ENCODE assay signal across 8 mouse cellular contexts in the genomic region with DNA sequence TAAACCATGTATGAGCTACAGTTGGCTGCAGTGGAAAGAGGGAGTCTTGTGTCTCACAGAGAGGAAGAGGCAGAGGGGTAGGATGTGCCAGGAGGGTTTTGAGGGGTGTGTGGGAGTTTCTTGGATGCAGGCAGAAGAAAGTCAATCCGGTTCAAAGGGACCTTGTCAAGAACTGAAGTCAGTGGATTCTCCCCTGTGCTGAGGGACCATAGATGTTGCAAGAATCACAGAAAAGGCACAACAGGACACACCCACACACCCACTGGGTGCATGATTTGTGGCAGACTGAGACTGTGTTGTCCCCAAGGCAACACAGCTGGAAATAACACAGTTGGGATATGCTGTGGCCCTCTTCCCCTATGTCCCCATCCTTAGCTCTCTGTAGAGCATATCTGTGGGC.
DNase-seq lines count a peak whose midpoint lies in the region; ATAC-seq and TF ChIP-seq lines count a peak whose summit lies in the region.
"Had no signal": no experiment of that assay in that cellular context is flagged by ENCODE, and none has a peak within 500 bp of the region (broad histone marks: within the 10 kb centered on the region; RNA-seq: fewer than 3 reads in every experiment).

No protein-coding gene starts in this region.

- H3K9me3 ChIP-seq in liver, postnatal 0 days (ENCODE audit: low read length): peaks cover 4% of the 10 kb centered on the region; the same call in 1 of the 2 replicates
- no peaks in the 10 kb centered on the region for H3K9me3 ChIP-seq in hindbrain, embryonic 15.5 days
- H3K9me3 ChIP-seq: lung, embryonic 15.5 days had no signal

- DNase-seq in liver, postnatal 0 days: no peak
- DNase-seq in liver: no peak
- DNase-seq in fat pad, adult 2 months (ENCODE audit: extremely low read depth, low read depth, low spot score): peak; percentile 99
- DNase-seq in urinary bladder, adult 18-20 months (ENCODE audit: low spot score in 2 of 2): no peak
- no peak for DNase-seq in layer of hippocampus, postnatal 36 days

- no peaks in the 10 kb centered on the region for H3K27me3 ChIP-seq in liver, postnatal 0 days (ENCODE audit: insufficient read depth, low read length)
- H3K27me3 ChIP-seq in hindbrain, embryonic 15.5 days: no peaks in the 10 kb centered on the region
- H3K27me3 ChIP-seq: lung, embryonic 15.5 days had no signal

- H3K27ac ChIP-seq in liver, postnatal 0 days (ENCODE audit: low read depth): no peak overlapping the region
- 0 out of 2 replicates have a peak overlapping the region, but pooled peaks have one; percentile 20 for H3K27ac ChIP-seq in hindbrain, embryonic 15.5 days (replicated peaks)
- peak overlapping the region; percentile 52 for H3K27ac ChIP-seq in olfactory bulb, adult 2 months (ENCODE audit: insufficient read depth, low read depth, low read length)
- H3K27ac ChIP-seq: lung, embryonic 15.5 days had no signal

- no peak for TF ChIP-seq CTCF in liver, postnatal 0 days (IDR thresholded peaks at IDR 0.05; ENCODE audit: low read depth)
- no peak for TF ChIP-seq CTCF in olfactory bulb, adult 2 months (IDR thresholded peaks at IDR 0.05; ENCODE audit: insufficient read depth, low read depth, low read length)

- WGBS in liver, postnatal 0 days (ENCODE audit: insufficient replicate concordance): 59% methylated on average over 1 of the region's 1 CpGs
- WGBS in hindbrain, embryonic 15.5 days: 74% methylated on average over 1 of the region's 1 CpGs
- 34% methylated on average over 1 of the region's 1 CpGs for WGBS in olfactory bulb, adult 2 months

- ATAC-seq in liver, postnatal 0 days: peak; percentile 47
- ATAC-seq in hindbrain, embryonic 15.5 days (ENCODE audit: low FRiP score, low read depth): no peak

- H3K4me3 ChIP-seq in liver, postnatal 0 days (ENCODE audit: low read depth, low read length): no peak overlapping the region
- no peak overlapping the region for H3K4me3 ChIP-seq in hindbrain, embryonic 15.5 days
- no peak overlapping the region for H3K4me3 ChIP-seq in olfactory bulb, adult 2 months (ENCODE audit: insufficient read depth, low read depth, low read length)
- H3K4me3 ChIP-seq: lung, embryonic 15.5 days had no signal

- no peak overlapping the region for H3K9ac ChIP-seq in liver, postnatal 0 days (replicated peaks)
- no peak overlapping the region for H3K9ac ChIP-seq in hindbrain, embryonic 15.5 days
- H3K9ac ChIP-seq: lung, embryonic 15.5 days had no signal

- H3K4me2 ChIP-seq in liver, postnatal 0 days (ENCODE audit: low read depth, low read length): no peak overlapping the region
- no peak overlapping the region for H3K4me2 ChIP-seq in hindbrain, embryonic 15.5 days
- H3K4me2 ChIP-seq: lung, embryonic 15.5 days had no signal

- no peak for TF ChIP-seq POLR2A in olfactory bulb, adult 2 months (IDR thresholded peaks at IDR 0.05; ENCODE audit: insufficient read depth, low read depth, low read length)

- no peaks in the 10 kb centered on the region for H3K36me3 ChIP-seq in liver, postnatal 0 days (replicated peaks; ENCODE audit: insufficient read depth, low read length)
- no peaks in the 10 kb centered on the region for H3K36me3 ChIP-seq in hindbrain, embryonic 15.5 days
- H3K36me3 ChIP-seq: lung, embryonic 15.5 days had no signal

- H3K4me1 ChIP-seq in liver, postnatal 0 days (ENCODE audit: insufficient read depth): peaks cover 27% of the 10 kb centered on the region
- peaks cover 66% of the 10 kb centered on the region for H3K4me1 ChIP-seq in hindbrain, embryonic 15.5 days (replicated peaks)
- H3K4me1 ChIP-seq in olfactory bulb, adult 2 months (ENCODE audit: control insufficient read depth, insufficient read depth, low read length): peaks cover 87% of the 10 kb centered on the region

- no peak for TF ChIP-seq EP300 in liver, postnatal 0 days (IDR thresholded peaks at IDR 0.05; ENCODE audit: low read depth)
